Mouse (Mus musculus): Measurements from ENCODE around the gene Kctd15. TPM values are rescaled to one million over a fixed set of nuclear protein-coding genes. Genes with fewer than 3 reads are reported as not detected.
A peak's percentile ranks its signal among the peaks of the same experiment; 100 is the strongest.

The Kctd15 gene
- polyA plus RNA-seq, 1 experiment from 2014 or later: 44.6 TPM

GRCm38 (mm10) chr7:34685176-34685575 is 28.6 kb upstream of the Kctd15 start:
- Histone ChIP-seq H3K27me3 (ENCODE audit: low read depth, poor library complexity, severe bottlenecking) (no peaks in the 10 kb centered on the region; the same call in 1 of the 2 replicates), H3K36me3 (no peaks in the 10 kb centered on the region), H3K4me1 (peaks cover 41% of the 10 kb centered on the region), H3K27ac (replicated peaks) (no peak overlapping the region), H3K9me3 (replicated peaks) (no peaks in the 10 kb centered on the region), H3K4me3 (no peak overlapping the region)
- no peak for DNase-seq (ENCODE audit: low spot score)
- 81% methylated on average over 4 of the region's 4 CpGs for WGBS

- Histone ChIP-seq H3K4me1 (peaks cover 19% of the 10 kb centered on the region), H3K9me3 (replicated peaks) (no peaks in the 10 kb centered on the region), H3K36me3 (no peaks in the 10 kb centered on the region), H3K27me3 (ENCODE audit: low read depth, poor library complexity, severe bottlenecking) (peaks cover 8% of the 10 kb centered on the region), H3K4me3 (no peak overlapping the region), H3K27ac (replicated peaks) (no peak overlapping the region)
- DNase-seq (ENCODE audit: low spot score): no peak
- WGBS: 74% methylated on average over 15 of the region's 15 CpGs
Measured at GRCm38 (mm10) chr7:34680771-34681421, 24.4 kb upstream of the Kctd15 start.

GRCm38 (mm10) chr7:34679886-34680285 is 23.4 kb upstream of the Kctd15 start:
- no peak for DNase-seq (ENCODE audit: low spot score)
- H3K4me1 ChIP-seq: peaks cover 23% of the 10 kb centered on the region
- H3K9me3 ChIP-seq (replicated peaks): no peaks in the 10 kb centered on the region
- peaks cover 18% of the 10 kb centered on the region for H3K27me3 ChIP-seq (ENCODE audit: low read depth, poor library complexity, severe bottlenecking)
- no peak overlapping the region for H3K27ac ChIP-seq (replicated peaks)
- 83% methylated on average over 2 of the region's 2 CpGs for WGBS
- no peaks in the 10 kb centered on the region for H3K36me3 ChIP-seq
- no peak overlapping the region for H3K4me3 ChIP-seq

DNA sequence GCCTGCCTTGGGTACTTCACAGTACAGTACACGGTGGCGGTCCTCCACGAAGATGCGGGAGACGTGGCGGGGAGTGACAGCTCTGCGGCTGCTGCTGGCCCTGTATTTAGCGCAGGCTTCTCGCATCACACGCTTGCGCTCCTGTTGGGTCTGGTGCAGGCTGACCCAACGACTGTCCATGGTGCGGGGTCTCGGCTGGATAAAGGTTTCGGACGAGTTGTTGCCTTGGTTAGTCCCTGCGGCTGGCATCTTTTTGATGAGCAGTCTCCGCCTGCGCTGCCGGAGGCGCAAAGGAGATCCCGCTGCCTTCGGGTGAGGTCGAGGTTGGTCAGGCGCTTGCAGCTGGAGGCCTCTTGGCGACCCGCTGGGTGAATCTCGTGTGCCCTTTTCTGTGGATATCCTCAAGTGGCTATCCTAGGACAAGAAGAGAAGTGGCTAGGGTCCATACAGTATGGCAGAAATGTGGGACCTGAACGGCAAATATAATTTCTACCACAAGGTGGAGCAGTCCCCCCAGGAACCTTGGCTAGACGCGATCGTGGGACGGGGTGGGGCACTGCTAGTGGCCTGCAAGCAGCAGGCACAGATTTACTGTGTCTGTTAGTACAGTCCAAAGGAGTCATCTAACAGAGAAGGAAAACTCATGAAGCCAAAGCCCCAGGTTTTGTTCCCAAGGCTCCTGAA is 19.4 kb upstream of the Kctd15 start:
- peaks cover 47% of the 10 kb centered on the region for H3K27me3 ChIP-seq (ENCODE audit: low read depth, poor library complexity, severe bottlenecking)
- H3K4me1 ChIP-seq: peaks cover 28% of the 10 kb centered on the region
- 6% methylated on average over 33 of the region's 33 CpGs for WGBS
- DNase-seq (ENCODE audit: low spot score): peak; percentile 81
- H3K27ac ChIP-seq (replicated peaks): no peak overlapping the region
- no peaks in the 10 kb centered on the region for H3K9me3 ChIP-seq (replicated peaks)
- H3K4me3 ChIP-seq: peak overlapping the region; percentile 47
- H3K36me3 ChIP-seq: no peaks in the 10 kb centered on the region

- peak; percentile 37 for DNase-seq (ENCODE audit: low spot score)
- WGBS: 12% methylated on average over 42 of the region's 42 CpGs
- Histone ChIP-seq H3K4me1 (peaks cover 23% of the 10 kb centered on the region), H3K4me3 (peak overlapping the region; percentile 47), H3K27ac (replicated peaks) (no peak overlapping the region), H3K27me3 (ENCODE audit: low read depth, poor library complexity, severe bottlenecking) (peaks cover 47% of the 10 kb centered on the region), H3K9me3 (replicated peaks) (no peaks in the 10 kb centered on the region), H3K36me3 (no peaks in the 10 kb centered on the region)
Measured at GRCm38 (mm10) chr7:34675120-34675790, 18.7 kb upstream of the Kctd15 start.

DNA sequence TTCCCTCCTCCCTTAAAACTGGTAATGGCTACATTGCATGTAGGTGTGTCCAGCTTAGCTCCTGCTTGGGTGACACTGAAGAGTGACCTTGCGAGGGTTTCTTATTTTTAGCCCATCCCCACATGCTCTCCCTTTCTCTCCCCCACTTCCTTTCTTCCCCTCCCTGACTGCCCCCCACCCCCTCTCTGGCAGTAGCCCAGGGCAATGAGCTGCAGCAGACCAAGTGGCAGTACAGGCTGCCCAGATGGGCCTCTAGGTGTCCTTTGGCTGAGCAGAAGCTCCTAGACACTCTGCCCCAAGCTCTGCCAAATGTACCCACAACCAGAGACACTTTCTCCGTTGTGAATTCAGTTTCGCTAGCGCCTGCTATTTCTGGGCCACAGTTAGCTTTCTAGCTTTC is 16.4 kb upstream of the Kctd15 start:
- H3K27me3 ChIP-seq (ENCODE audit: low read depth, poor library complexity, severe bottlenecking): peaks cover 47% of the 10 kb centered on the region

DNA sequence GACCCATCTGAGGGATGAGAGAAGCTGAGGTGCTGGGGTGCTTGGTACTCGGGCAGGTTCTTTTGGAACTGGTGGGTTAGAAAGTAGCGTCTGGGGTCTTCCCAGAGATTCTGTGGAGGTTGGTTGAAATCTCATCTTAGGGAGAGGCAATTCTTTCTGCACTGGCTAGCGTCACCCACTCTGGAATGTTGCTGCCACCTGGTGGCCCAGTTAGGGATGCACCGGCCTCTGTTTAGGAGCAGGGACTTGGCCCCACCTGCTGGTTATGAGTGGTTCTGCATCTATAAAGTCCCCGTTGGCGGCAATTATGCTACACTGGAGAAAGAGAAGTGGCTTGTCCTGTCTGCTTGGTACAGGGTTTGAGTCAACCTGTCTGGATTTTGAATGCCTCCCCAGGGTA is 15.4 kb upstream of the Kctd15 start:
- H3K27me3 ChIP-seq (ENCODE audit: low read depth, poor library complexity, severe bottlenecking): peaks cover 47% of the 10 kb centered on the region
- 4% methylated on average over 6 of the region's 6 CpGs for WGBS
- no peak overlapping the region for H3K4me3 ChIP-seq
- peak; percentile 89 for DNase-seq (ENCODE audit: low spot score)
- H3K36me3 ChIP-seq: no peaks in the 10 kb centered on the region
- peaks cover 35% of the 10 kb centered on the region for H3K4me1 ChIP-seq
- H3K27ac ChIP-seq (replicated peaks): no peak overlapping the region
- H3K9me3 ChIP-seq (replicated peaks): no peaks in the 10 kb centered on the region

More for the DNA sequence above, 16.4 kb upstream of the Kctd15 start:
- Histone ChIP-seq H3K4me1 (peaks cover 35% of the 10 kb centered on the region), H3K36me3 (no peaks in the 10 kb centered on the region), H3K4me3 (no peak overlapping the region), H3K9me3 (replicated peaks) (no peaks in the 10 kb centered on the region), H3K27ac (replicated peaks) (no peak overlapping the region)
- WGBS: 85% methylated on average over 4 of the region's 4 CpGs
- DNase-seq (ENCODE audit: low spot score): no peak

GRCm38 (mm10) chr7:34670778-34671177 is 14.2 kb upstream of the Kctd15 start:
- WGBS: 77% methylated on average over 3 of the region's 3 CpGs
- H3K27ac ChIP-seq (replicated peaks): no peak overlapping the region
- H3K9me3 ChIP-seq (replicated peaks): no peaks in the 10 kb centered on the region
- no peaks in the 10 kb centered on the region for H3K36me3 ChIP-seq
- no peak for DNase-seq (ENCODE audit: low spot score)
- no peak overlapping the region for H3K4me3 ChIP-seq
- peaks cover 38% of the 10 kb centered on the region for H3K27me3 ChIP-seq (ENCODE audit: low read depth, poor library complexity, severe bottlenecking)
- peaks cover 27% of the 10 kb centered on the region for H3K4me1 ChIP-seq

DNA sequence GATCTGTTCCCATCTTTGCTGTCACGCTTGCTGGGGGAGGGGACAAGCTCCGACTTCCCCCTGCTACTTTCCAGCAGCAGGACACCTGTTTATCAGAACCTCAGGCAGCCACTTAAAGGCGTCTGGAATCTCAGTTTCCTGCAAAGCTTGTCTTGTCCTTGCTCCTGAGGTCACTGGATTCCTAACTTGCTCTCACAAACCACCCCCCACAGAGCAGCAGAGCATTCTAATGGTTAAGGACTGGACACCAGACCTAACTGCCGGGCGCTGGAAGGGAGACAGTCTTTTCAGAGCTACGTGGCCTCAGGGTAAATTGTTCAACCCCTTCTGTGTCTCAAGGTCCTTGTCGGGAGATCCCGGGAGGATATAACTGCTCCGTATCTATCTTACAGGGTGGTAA is 12.8 kb upstream of the Kctd15 start:
- Histone ChIP-seq H3K4me1 (peaks cover 13% of the 10 kb centered on the region), H3K9me3 (replicated peaks) (no peaks in the 10 kb centered on the region), H3K27ac (replicated peaks) (no peak overlapping the region), H3K27me3 (ENCODE audit: low read depth, poor library complexity, severe bottlenecking) (peaks cover 24% of the 10 kb centered on the region), H3K36me3 (no peaks in the 10 kb centered on the region), H3K4me3 (no peak overlapping the region)
- DNase-seq (ENCODE audit: low spot score): no peak
- 32% methylated on average over 9 of the region's 9 CpGs for WGBS

GRCm38 (mm10) chr7:34667874-34668273 is 11.3 kb upstream of the Kctd15 start:
- Histone ChIP-seq H3K9me3 (replicated peaks) (no peaks in the 10 kb centered on the region), H3K4me3 (no peak overlapping the region), H3K27ac (replicated peaks) (no peak overlapping the region), H3K27me3 (ENCODE audit: low read depth, poor library complexity, severe bottlenecking) (peaks cover 9% of the 10 kb centered on the region), H3K4me1 (peaks cover 14% of the 10 kb centered on the region), H3K36me3 (no peaks in the 10 kb centered on the region)
- 91% methylated on average over 16 of the region's 16 CpGs for WGBS
- DNase-seq (ENCODE audit: low spot score): no peak

DNA sequence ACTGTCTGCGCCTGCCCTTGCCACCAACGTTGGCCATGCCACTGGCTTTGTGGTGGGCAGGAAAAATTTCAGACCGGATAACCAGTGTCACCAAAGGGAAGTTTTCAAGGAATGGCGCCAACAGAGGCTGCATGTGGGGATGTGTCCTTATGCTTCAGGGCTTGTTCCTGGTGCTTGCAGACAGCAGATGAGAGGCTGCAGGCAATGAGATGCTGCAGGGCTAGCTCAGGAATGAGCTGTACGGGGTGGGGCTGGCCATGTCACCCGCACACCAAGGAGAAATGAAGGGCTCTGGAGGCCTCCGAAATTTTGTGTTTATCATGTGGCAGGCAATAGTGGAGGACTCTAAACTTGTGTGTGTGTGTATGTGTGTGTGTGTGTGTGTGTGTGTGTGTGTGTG is 6.6 kb upstream of the Kctd15 start:
- no peaks in the 10 kb centered on the region for H3K27me3 ChIP-seq (ENCODE audit: low read depth, poor library complexity, severe bottlenecking)
- H3K9me3 ChIP-seq (replicated peaks): no peaks in the 10 kb centered on the region
- WGBS: 53% methylated on average over 7 of the region's 7 CpGs
- H3K27ac ChIP-seq (replicated peaks): no peak overlapping the region
- DNase-seq (ENCODE audit: low spot score): no peak
- no peaks in the 10 kb centered on the region for H3K36me3 ChIP-seq
- H3K4me1 ChIP-seq: peaks cover 22% of the 10 kb centered on the region
- no peak overlapping the region for H3K4me3 ChIP-seq

DNA sequence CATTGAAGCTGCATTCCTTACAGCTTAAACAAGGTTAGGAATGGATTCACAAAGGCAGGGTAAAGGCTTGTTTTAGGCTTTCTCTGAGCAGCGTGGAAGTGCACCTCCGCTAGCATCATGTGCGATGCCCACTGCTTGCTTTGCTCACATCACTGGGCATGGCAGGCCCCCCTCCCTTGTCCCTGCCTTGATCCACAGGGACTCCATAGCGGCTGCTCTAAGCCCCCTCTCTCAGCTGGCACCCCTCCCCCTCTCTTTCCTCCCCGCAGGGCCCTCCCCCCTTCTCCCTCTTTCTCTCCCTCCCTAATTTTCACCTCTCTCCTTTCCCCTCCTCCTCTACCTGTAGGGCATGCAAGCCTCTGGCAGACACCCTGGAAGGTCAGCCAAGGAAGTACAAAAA is 5.7 kb upstream of the Kctd15 start:
- DNase-seq (ENCODE audit: low spot score): no peak
- H3K4me1 ChIP-seq: peaks cover 22% of the 10 kb centered on the region
- no peaks in the 10 kb centered on the region for H3K36me3 ChIP-seq
- WGBS: 10% methylated on average over 5 of the region's 5 CpGs
- no peaks in the 10 kb centered on the region for H3K27me3 ChIP-seq (ENCODE audit: low read depth, poor library complexity, severe bottlenecking)
- H3K4me3 ChIP-seq: no peak overlapping the region
- H3K9me3 ChIP-seq (replicated peaks): no peaks in the 10 kb centered on the region
- H3K27ac ChIP-seq (replicated peaks): 0 out of 2 replicates have a peak overlapping the region, but pooled peaks have one; percentile 28

Measured in midbrain, embryonic 10.5 days (tissue).